Mouse (Mus musculus): ENCODE data around the gene Asb3. TPM values are rescaled to one million over a fixed set of nuclear protein-coding genes. Genes with fewer than 3 reads are reported as not detected.

Gene Asb3
- polyA plus RNA-seq (2012; rRNA removed) = 2.7 and 4.0 TPM in 2 replicates
- polyA plus RNA-seq (2014; fragmentation: Nextera tagmentation; extraction: Ambion mirVana) = 11.1 and 11.7 TPM in 2 replicates

DNA sequence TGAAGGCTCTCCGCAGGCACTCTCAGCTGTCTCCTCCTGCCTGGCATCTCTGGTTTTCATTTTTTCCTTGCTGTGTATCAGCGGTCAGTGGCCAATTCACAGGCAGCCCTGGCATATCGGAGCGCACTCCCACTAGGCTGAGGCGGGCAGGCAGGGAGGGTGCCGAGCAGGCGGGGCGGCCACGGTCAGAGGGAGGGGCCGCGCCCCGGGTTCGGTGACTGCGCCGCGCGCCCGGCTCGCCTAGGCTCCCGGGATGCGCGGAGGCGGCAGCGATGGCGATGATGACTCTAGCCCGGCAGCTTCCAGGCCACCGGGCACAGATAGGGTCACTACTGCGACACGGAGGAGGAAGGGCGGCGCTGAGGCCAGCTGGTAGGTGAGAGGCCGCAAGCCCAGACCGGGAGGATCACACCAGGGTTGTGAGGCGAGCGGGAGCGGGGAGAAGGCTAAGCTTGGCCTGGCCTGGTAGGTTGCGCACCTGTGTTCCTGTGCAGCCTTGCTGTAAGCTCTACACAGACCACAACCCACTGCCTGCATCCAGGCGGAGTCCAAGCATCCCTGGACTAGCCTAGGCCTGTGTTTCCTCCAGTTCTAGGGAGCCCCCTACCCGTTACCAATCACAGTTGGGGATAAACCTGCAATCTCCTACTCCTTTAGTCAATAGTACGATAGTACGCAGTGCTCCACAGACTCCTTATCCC, at the start of gene Asb3, which contains the start of gene Gpr75:
Gene Asb3, plus strand, starts transcription at position 246 of the 701 bp plus-strand sequence.
Gene Gpr75, plus strand, starts transcription at position 188 of the 701 bp plus-strand sequence.
- 7% methylated on average over 40 of the region's 41 CpGs for WGBS (ENCODE audit: insufficient replicate concordance)
- Histone ChIP-seq H3K9ac (replicated peaks) (no peak within 1 kb of the TSS), H3K4me1 (replicated peaks; ENCODE audit: control insufficient read depth in 2 of 2, insufficient read depth in 2 of 2, low read length in 1 of 2) (0 out of 4 replicates have a peak, but pooled peaks cover 0 to 1% of the 10 kb centered on the region in 2 experiments), H3K36me3 (replicated peaks; ENCODE audit: control insufficient read depth, insufficient read depth, low read depth) (no peaks in the 10 kb centered on the region), H3K4me3 (ENCODE audit: insufficient read depth in 1 of 2, low read depth in 2 of 2, low read length in 2 of 2) (peak within 1 kb of the TSS; percentile 22 to 27; a peak in 1 of 4 replicates), H3K27me3 (ENCODE audit: control insufficient read depth, insufficient read depth, low read length) (peaks cover 7% of the 10 kb centered on the region; the same call in 1 of the 2 replicates), H3K9me3 (ENCODE audit: control insufficient read depth, low read length) (no peaks in the 10 kb centered on the region), H3K4me2 (ENCODE audit: low read depth) (peak within 1 kb of the TSS; percentile 49), H3K27ac (no peak within 1 kb of the TSS)
- no peak for TF ChIP-seq EP300 (IDR thresholded peaks at IDR 0.05; ENCODE audit: low read depth)
- TF ChIP-seq CTCF (IDR thresholded peaks at IDR 0.05; ENCODE audit: low read depth) = no peak
- DNase-seq (ENCODE audit: low read depth in 3 of 3, low spot score in 3 of 3) (no peak), ATAC-seq (ENCODE audit: insufficient read depth) (peak; percentile 62)

- H3K9ac ChIP-seq (replicated peaks) = no peak overlapping the region
- ATAC-seq (ENCODE audit: insufficient read depth) = no peak
- no peaks in the 10 kb centered on the region for H3K9me3 ChIP-seq (ENCODE audit: control insufficient read depth, low read length)
- no peak for TF ChIP-seq CTCF (IDR thresholded peaks at IDR 0.05; ENCODE audit: low read depth)
- TF ChIP-seq EP300 (IDR thresholded peaks at IDR 0.05; ENCODE audit: low read depth) = no peak
- no peaks in the 10 kb centered on the region for H3K4me1 ChIP-seq (replicated peaks; ENCODE audit: control insufficient read depth in 2 of 2, insufficient read depth in 2 of 2, low read length in 1 of 2)
- no peaks in the 10 kb centered on the region for H3K27me3 ChIP-seq (ENCODE audit: control insufficient read depth, insufficient read depth, low read length)
- 53% methylated on average over 2 of the region's 2 CpGs for WGBS (ENCODE audit: insufficient replicate concordance)
- H3K36me3 ChIP-seq (replicated peaks; ENCODE audit: control insufficient read depth, insufficient read depth, low read depth) = peaks cover 9% of the 10 kb centered on the region; the same call in 1 of the 2 replicates
- H3K27ac ChIP-seq = no peak overlapping the region
- DNase-seq (ENCODE audit: low read depth in 3 of 3, low spot score in 3 of 3) = no peak
- H3K4me3 ChIP-seq (ENCODE audit: insufficient read depth in 1 of 2, low read depth in 2 of 2, low read length in 2 of 2) = no peak overlapping the region
- no peak overlapping the region for H3K4me2 ChIP-seq (ENCODE audit: low read depth)
Observed at GRCm38 (mm10) chr11:30838793-30839192, 46.4 kb upstream of the Asb3 start.

- Histone ChIP-seq H3K4me3 (ENCODE audit: insufficient read depth in 1 of 2, low read depth in 2 of 2, low read length in 2 of 2) (no peak overlapping the region), H3K27me3 (ENCODE audit: control insufficient read depth, insufficient read depth, low read length) (no peaks in the 10 kb centered on the region), H3K9ac (replicated peaks) (no peak overlapping the region), H3K27ac (no peak overlapping the region), H3K9me3 (ENCODE audit: control insufficient read depth, low read length) (no peaks in the 10 kb centered on the region), H3K4me1 (replicated peaks; ENCODE audit: control insufficient read depth in 2 of 2, insufficient read depth in 2 of 2, low read length in 1 of 2) (no peaks in the 10 kb centered on the region), H3K4me2 (ENCODE audit: low read depth) (no peak overlapping the region), H3K36me3 (replicated peaks; ENCODE audit: control insufficient read depth, insufficient read depth, low read depth) (peaks cover 16% of the 10 kb centered on the region)
- WGBS (ENCODE audit: insufficient replicate concordance) = 83% methylated on average over 1 of the region's 1 CpGs
- no peak for TF ChIP-seq CTCF (IDR thresholded peaks at IDR 0.05; ENCODE audit: low read depth)
- no peak for TF ChIP-seq EP300 (IDR thresholded peaks at IDR 0.05; ENCODE audit: low read depth)
- no peak for ATAC-seq (ENCODE audit: insufficient read depth)
- no peak for DNase-seq (ENCODE audit: low read depth in 3 of 3, low spot score in 3 of 3)
Observed at GRCm38 (mm10) chr11:30844355-30844754, 40.9 kb upstream of the Asb3 start.

- Histone ChIP-seq H3K36me3 (replicated peaks; ENCODE audit: control insufficient read depth, insufficient read depth, low read depth) (peaks cover 14% of the 10 kb centered on the region), H3K9ac (replicated peaks) (no peak overlapping the region), H3K27me3 (ENCODE audit: control insufficient read depth, insufficient read depth, low read length) (no peaks in the 10 kb centered on the region), H3K9me3 (ENCODE audit: control insufficient read depth, low read length) (no peaks in the 10 kb centered on the region), H3K4me3 (ENCODE audit: insufficient read depth in 1 of 2, low read depth in 2 of 2, low read length in 2 of 2) (no peak overlapping the region), H3K4me2 (ENCODE audit: low read depth) (no peak overlapping the region), H3K27ac (no peak overlapping the region), H3K4me1 (replicated peaks; ENCODE audit: control insufficient read depth in 2 of 2, insufficient read depth in 2 of 2, low read length in 1 of 2) (no peaks in the 10 kb centered on the region)
- TF ChIP-seq CTCF (IDR thresholded peaks at IDR 0.05; ENCODE audit: low read depth) (no peak), EP300 (IDR thresholded peaks at IDR 0.05; ENCODE audit: low read depth) (no peak)
- DNase-seq (ENCODE audit: low read depth in 3 of 3, low spot score in 3 of 3) = no peak
- no peak for ATAC-seq (ENCODE audit: insufficient read depth)
Observed at GRCm38 (mm10) chr11:30872425-30872824, 12.8 kb upstream of the Asb3 start.

- H3K27me3 ChIP-seq (ENCODE audit: control insufficient read depth, insufficient read depth, low read length) = peaks cover 7% of the 10 kb centered on the region; the same call in 1 of the 2 replicates
- H3K4me2 ChIP-seq (ENCODE audit: low read depth) = no peak overlapping the region
- H3K9ac ChIP-seq (replicated peaks) = no peak overlapping the region
- H3K9me3 ChIP-seq (ENCODE audit: control insufficient read depth, low read length) = no peaks in the 10 kb centered on the region
- H3K36me3 ChIP-seq (replicated peaks; ENCODE audit: control insufficient read depth, insufficient read depth, low read depth) = no peaks in the 10 kb centered on the region
- no peak for TF ChIP-seq EP300 (IDR thresholded peaks at IDR 0.05; ENCODE audit: low read depth)
- no peak for TF ChIP-seq CTCF (IDR thresholded peaks at IDR 0.05; ENCODE audit: low read depth)
- ATAC-seq (ENCODE audit: insufficient read depth) (no peak), DNase-seq (ENCODE audit: low read depth in 3 of 3, low spot score in 3 of 3) (no peak)
- WGBS (ENCODE audit: insufficient replicate concordance) = 73% methylated on average over 2 of the region's 2 CpGs
- H3K4me1 ChIP-seq (replicated peaks; ENCODE audit: control insufficient read depth in 2 of 2, insufficient read depth in 2 of 2, low read length in 1 of 2) = 0 out of 4 replicates have a peak, but pooled peaks cover 0 to 1% of the 10 kb centered on the region in 2 experiments
- no peak overlapping the region for H3K27ac ChIP-seq
- H3K4me3 ChIP-seq (ENCODE audit: insufficient read depth in 1 of 2, low read depth in 2 of 2, low read length in 2 of 2) = no peak overlapping the region
Observed at GRCm38 (mm10) chr11:30888153-30888552, 2.9 kb downstream of the Asb3 start.

Data from liver, embryonic 14.5 days (tissue).